In the genomic region with DNA sequence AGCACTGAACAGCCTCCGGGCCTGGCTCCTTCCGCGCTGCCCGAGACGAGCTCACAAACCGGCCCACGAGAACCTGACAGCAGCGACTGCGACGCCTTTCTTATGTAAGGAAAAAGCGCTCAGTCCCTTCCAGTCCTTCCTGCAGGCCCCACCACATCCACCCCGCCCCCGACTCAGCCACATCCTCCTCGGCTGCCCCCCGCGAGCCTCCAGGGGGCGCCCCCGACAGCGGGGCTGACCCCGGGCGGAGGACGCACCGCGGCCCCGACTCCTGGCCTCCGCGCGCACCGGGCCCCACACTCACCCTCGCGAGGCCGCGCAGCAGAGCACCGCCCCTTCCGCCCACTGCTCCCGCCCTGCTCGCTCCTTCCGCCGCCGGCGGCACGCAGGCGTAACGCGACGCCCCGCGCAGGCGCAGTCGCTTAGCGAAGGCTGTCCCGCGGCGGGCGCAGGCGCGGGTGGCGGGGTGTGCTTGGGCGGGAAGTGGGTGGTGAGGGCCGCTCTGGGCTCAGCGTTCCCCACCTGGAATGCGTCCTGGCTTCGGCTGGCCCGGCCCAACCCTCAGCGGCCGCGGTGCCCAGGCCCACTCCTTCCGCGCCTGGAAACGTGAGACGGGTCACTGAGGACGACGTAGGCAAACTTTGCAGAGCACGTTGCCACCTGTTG, we compare ENCODE assay signal across 7 mouse cellular contexts. TPM values are rescaled to one million over a fixed set of nuclear protein-coding genes. Genes with fewer than 3 reads are reported as not detected.
DNase-seq lines count a peak whose midpoint lies in the region; ATAC-seq and TF ChIP-seq lines count a peak whose summit lies in the region.

A gene (minus strand): TSS at position 328 of the 666 bp plus-strand sequence.

- peak within 1 kb of the TSS; percentile 76 for H3K9ac ChIP-seq in intestine, postnatal 0 days (ENCODE audit: low read depth, low read length)
- peak within 1 kb of the TSS; percentile 77 for H3K9ac ChIP-seq in midbrain, embryonic 12.5 days (replicated peaks)

- peak; percentile 80 for TF ChIP-seq CTCF in intestine, postnatal 0 days (IDR thresholded peaks at IDR 0.05; ENCODE audit: low read depth)
- TF ChIP-seq CTCF in small intestine, adult 2 months (IDR thresholded peaks at IDR 0.05; ENCODE audit: extremely low read depth, insufficient read length, insufficient replicate concordance, low read depth, low read length) = peak; percentile 37; the same call in 1 of the 2 replicates

- no peaks in the 10 kb centered on the region for H3K36me3 ChIP-seq in intestine, postnatal 0 days (ENCODE audit: control insufficient read depth, insufficient read depth)
- H3K36me3 ChIP-seq in midbrain, embryonic 12.5 days = no peaks in the 10 kb centered on the region
- no peaks in the 10 kb centered on the region for H3K36me3 ChIP-seq in small intestine, adult 2 months (ENCODE audit: control insufficient read depth, insufficient read depth, low read length)

- H3K27me3 ChIP-seq in intestine, postnatal 0 days (replicated peaks; ENCODE audit: control insufficient read depth, insufficient read depth, low read length) = no peaks in the 10 kb centered on the region
- H3K27me3 ChIP-seq in midbrain, embryonic 12.5 days = no peaks in the 10 kb centered on the region
- H3K27me3 ChIP-seq in small intestine, adult 2 months (ENCODE audit: control insufficient read depth, insufficient read depth, low read length) = no peaks in the 10 kb centered on the region

- H3K4me3 ChIP-seq in intestine, postnatal 0 days (ENCODE audit: low read depth, low read length) = peak within 1 kb of the TSS; percentile 60
- peak within 1 kb of the TSS; percentile 71 for H3K4me3 ChIP-seq in midbrain, embryonic 12.5 days
- H3K4me3 ChIP-seq in small intestine, adult 2 months (ENCODE audit: low read depth, low read length) = peak within 1 kb of the TSS; percentile 65

- WGBS in intestine, postnatal 0 days = under 1% methylated on average over 74 of the region's 74 CpGs
- WGBS in midbrain, embryonic 12.5 days = 1% methylated on average over 68 of the region's 74 CpGs
- 1% methylated on average over 71 of the region's 74 CpGs for WGBS in small intestine, adult 2 months

- peak; percentile 99 for DNase-seq in adrenal gland, adult 2 months
- peak; percentile 92 for DNase-seq in embryo, embryonic 11.5 days (ENCODE audit: low read depth, low spot score)
- peak; percentile 97 to 99 for DNase-seq in gastrocnemius, postnatal 4 days (ENCODE audit: low spot score in 2 of 2)
- DNase-seq in left cerebral cortex, postnatal 4 days = peak; percentile 98

- peak; percentile 63; the same call in 1 of the 2 replicates for TF ChIP-seq POLR2A in small intestine, adult 2 months (IDR thresholded peaks at IDR 0.05; ENCODE audit: low read depth, low read length)

- 0 out of 2 replicates have a peak, but pooled peaks cover 3% of the 10 kb centered on the region for H3K4me1 ChIP-seq in intestine, postnatal 0 days (replicated peaks; ENCODE audit: control insufficient read depth, insufficient read depth, low read length)
- H3K4me1 ChIP-seq in midbrain, embryonic 12.5 days = peaks cover 18% of the 10 kb centered on the region
- H3K4me1 ChIP-seq in small intestine, adult 2 months (ENCODE audit: control insufficient read depth, insufficient read depth, insufficient read length, low read length) = no peaks in the 10 kb centered on the region

- peak within 1 kb of the TSS; percentile 92 for H3K27ac ChIP-seq in intestine, postnatal 0 days (ENCODE audit: low read depth, low read length)
- peak within 1 kb of the TSS; percentile 93 for H3K27ac ChIP-seq in midbrain, embryonic 12.5 days (replicated peaks)
- peak within 1 kb of the TSS; percentile 96 for H3K27ac ChIP-seq in small intestine, adult 2 months (ENCODE audit: insufficient read depth, low read depth, low read length)

- H3K4me2 ChIP-seq in intestine, postnatal 0 days (replicated peaks; ENCODE audit: low read depth) = peak within 1 kb of the TSS; percentile 75
- H3K4me2 ChIP-seq in midbrain, embryonic 12.5 days (replicated peaks) = peak within 1 kb of the TSS; percentile 80

- peak; percentile 99 for ATAC-seq in intestine, postnatal 0 days
- peak; percentile 98 for ATAC-seq in midbrain, embryonic 12.5 days (ENCODE audit: low FRiP score, low read depth)

- intact Hi-C loops in left cerebral cortex, postnatal 4 days (cut with DNase I) = loop anchor here (5.0 to 10.0 kb wide), 4 partner anchors 100 to 1050 kb away; a partner anchor contains a TSS

- H3K9me3 ChIP-seq in intestine, postnatal 0 days (ENCODE audit: control insufficient read depth) = no peaks in the 10 kb centered on the region
- no peaks in the 10 kb centered on the region for H3K9me3 ChIP-seq in midbrain, embryonic 12.5 days

RNA-seq across cellular contexts. Expression of the gene that starts here (rescaled TPM):
- 10 to 100 TPM; 31.8 to 42.5 TPM for total RNA-seq in adrenal gland, adult 2 months (2021)
- polyA plus RNA-seq in adrenal gland, adult 2 months (2012; rRNA removed) = 2.8 and 3.2 TPM in 2 replicates
- total RNA-seq in gastrocnemius, postnatal 4 days (2021) = 10 to 100 TPM; 13.5 to 15.4 TPM
- polyA plus RNA-seq in intestine, postnatal 0 days (2015; fragmentation: Nextera tagmentation; extraction: Ambion mirVana) = 7.2 and 8.2 TPM in 2 replicates
- total RNA-seq in left cerebral cortex, postnatal 4 days (2021) = 10 to 100 TPM; 21.0 to 23.6 TPM
- polyA plus RNA-seq in midbrain, embryonic 12.5 days (2016; fragmentation: Nextera tagmentation; extraction: Ambion mirVana) = 15.5 and 15.9 TPM in 2 replicates
- polyA plus RNA-seq in small intestine, adult 2 months (2012; rRNA removed) = 1.3 and 3.5 TPM in 2 replicates

Comparison
In these comparisons a context has a peak if more than half of its experiments do, and no peak if none do; other contexts are left out.
1. Peak in every context shown above with its lines: DNase-seq, ATAC-seq, H3K4me3 ChIP-seq and H3K27ac ChIP-seq.